18 mouse cellular contexts compared by ENCODE assay signal in the genomic region with DNA sequence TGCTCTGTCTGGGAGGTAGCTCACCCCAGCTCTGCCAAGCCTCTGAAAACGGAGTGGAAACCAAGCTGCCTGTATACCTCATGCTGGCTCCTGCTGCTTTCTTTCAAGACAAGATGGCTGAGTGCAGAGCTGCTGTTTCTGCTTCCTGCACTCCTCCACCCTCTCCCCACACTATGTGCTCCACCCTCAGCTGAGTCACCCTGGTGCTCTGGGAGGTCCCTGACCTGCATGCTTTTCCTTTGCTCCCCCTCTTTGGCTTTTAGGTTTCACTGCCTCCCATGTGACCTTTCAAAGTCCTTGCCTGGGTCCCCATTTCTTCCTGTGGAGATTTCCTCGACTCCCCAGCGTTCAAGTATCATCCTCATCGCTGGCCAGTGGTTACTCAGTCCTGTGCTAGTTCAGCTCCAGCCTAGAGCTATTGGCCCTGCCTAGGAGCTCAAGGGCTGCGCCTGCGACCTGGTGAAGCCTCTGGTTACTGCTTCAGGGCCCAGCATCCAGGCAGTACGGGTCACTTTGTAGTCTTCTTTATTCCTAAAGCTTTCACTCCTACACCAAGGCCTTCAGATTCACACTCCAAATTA. TPM values are rescaled to one million over a fixed set of nuclear protein-coding genes. Genes with fewer than 3 reads are reported as not detected.
DNase-seq lines count a peak whose midpoint lies in the region; ATAC-seq and TF ChIP-seq lines count a peak whose summit lies in the region.
"Had no signal": no experiment of that assay in that cellular context is flagged by ENCODE, and none has a peak within 500 bp of the region (broad histone marks: within the 10 kb centered on the region; RNA-seq: fewer than 3 reads in every experiment).

No protein-coding gene starts in this region.

- no peak overlapping the region for H3K27ac ChIP-seq in midbrain, embryonic 13.5 days
- no peak overlapping the region for H3K27ac ChIP-seq in midbrain, embryonic 16.5 days (ENCODE audit: low read length)
- peak overlapping the region; percentile 26; the same call in 1 of the 2 replicates for H3K27ac ChIP-seq in bone marrow macrophage, adult 2 months (ENCODE audit: insufficient read depth, low read depth, low read length)
- peak overlapping the region; percentile 79 for H3K27ac ChIP-seq in liver, embryonic 13.5 days
- H3K27ac ChIP-seq: heart, adult 2 months; kidney, postnatal 0 days; limb, embryonic 13.5 days had no signal

- TF ChIP-seq CTCF in bone marrow macrophage, adult 2 months (IDR thresholded peaks at IDR 0.05; ENCODE audit: low read depth, low read length): no peak

- no peak overlapping the region for H3K9ac ChIP-seq in midbrain, embryonic 13.5 days (replicated peaks)
- no peak overlapping the region for H3K9ac ChIP-seq in midbrain, embryonic 16.5 days (ENCODE audit: low read depth, low read length)
- H3K9ac ChIP-seq in liver, embryonic 13.5 days: peak overlapping the region; percentile 33; the same call in 1 of the 2 replicates
- H3K9ac ChIP-seq: limb, embryonic 13.5 days had no signal

- H3K4me1 ChIP-seq in midbrain, embryonic 13.5 days (replicated peaks): no peaks in the 10 kb centered on the region
- no peaks in the 10 kb centered on the region for H3K4me1 ChIP-seq in midbrain, embryonic 16.5 days (ENCODE audit: control insufficient read depth, insufficient read depth, low read length)
- peaks cover 28% of the 10 kb centered on the region for H3K4me1 ChIP-seq in bone marrow macrophage, adult 2 months (ENCODE audit: control insufficient read depth, insufficient read depth, low read length)
- H3K4me1 ChIP-seq in liver, embryonic 13.5 days (replicated peaks): peaks cover 23% of the 10 kb centered on the region
- H3K4me1 ChIP-seq: limb, embryonic 13.5 days had no signal

- H3K9me3 ChIP-seq in midbrain, embryonic 13.5 days: no peaks in the 10 kb centered on the region
- no peaks in the 10 kb centered on the region for H3K9me3 ChIP-seq in midbrain, embryonic 16.5 days (replicated peaks; ENCODE audit: control insufficient read depth, low read length, poor library complexity, severe bottlenecking)
- no peaks in the 10 kb centered on the region for H3K9me3 ChIP-seq in liver, embryonic 13.5 days (replicated peaks)
- H3K9me3 ChIP-seq: limb, embryonic 13.5 days had no signal

- intact Hi-C loops in left cerebral cortex, postnatal 10 days (cut with DNase I): no loop called here
- intact Hi-C loops in left cerebral cortex, postnatal 4 days (cut with DNase I): no loop called here

- WGBS in midbrain, embryonic 13.5 days: 85% methylated on average over 7 of the region's 7 CpGs
- 88% methylated on average over 7 of the region's 7 CpGs for WGBS in midbrain, embryonic 16.5 days
- 67% methylated on average over 7 of the region's 7 CpGs for WGBS in liver, embryonic 13.5 days (ENCODE audit: insufficient replicate concordance)

- H3K4me2 ChIP-seq in midbrain, embryonic 13.5 days (replicated peaks): no peak overlapping the region
- H3K4me2 ChIP-seq in midbrain, embryonic 16.5 days (ENCODE audit: low read length): no peak overlapping the region
- H3K4me2 ChIP-seq in liver, embryonic 13.5 days: peak overlapping the region; percentile 41
- H3K4me2 ChIP-seq: limb, embryonic 13.5 days had no signal

- no peak overlapping the region for H3K4me3 ChIP-seq in midbrain, embryonic 13.5 days (replicated peaks)
- H3K4me3 ChIP-seq in midbrain, embryonic 16.5 days (ENCODE audit: low read depth, low read length): no peak overlapping the region
- H3K4me3 ChIP-seq in bone marrow macrophage, adult 2 months (ENCODE audit: insufficient read depth, low read length): no peak overlapping the region
- no peak overlapping the region for H3K4me3 ChIP-seq in liver, embryonic 13.5 days (replicated peaks)
- H3K4me3 ChIP-seq: heart, adult 2 months; limb, embryonic 13.5 days had no signal

- H3K27me3 ChIP-seq in midbrain, embryonic 13.5 days: no peaks in the 10 kb centered on the region
- no peaks in the 10 kb centered on the region for H3K27me3 ChIP-seq in midbrain, embryonic 16.5 days (ENCODE audit: control insufficient read depth, insufficient read depth, low read depth, low read length)
- no peaks in the 10 kb centered on the region for H3K27me3 ChIP-seq in liver, embryonic 13.5 days
- H3K27me3 ChIP-seq: limb, embryonic 13.5 days had no signal

- 0 out of 2 replicates have a peak, but pooled peaks have one; percentile 14 for ATAC-seq in midbrain, embryonic 13.5 days
- ATAC-seq in midbrain, embryonic 16.5 days: no peak
- ATAC-seq in liver, embryonic 13.5 days (ENCODE audit: low read depth): peak; percentile 91
- ATAC-seq: inflammation-experienced regulatory T-cells, adult 6 months had no signal

- H3K36me3 ChIP-seq in midbrain, embryonic 13.5 days: peaks cover 17% of the 10 kb centered on the region
- peaks cover 3% of the 10 kb centered on the region; the same call in 1 of the 2 replicates for H3K36me3 ChIP-seq in midbrain, embryonic 16.5 days (ENCODE audit: control insufficient read depth, insufficient read depth, low read length)
- H3K36me3 ChIP-seq in liver, embryonic 13.5 days: no peaks in the 10 kb centered on the region
- H3K36me3 ChIP-seq: limb, embryonic 13.5 days had no signal

- peak; percentile 49 for DNase-seq in liver, embryonic 13.5 days
- no peak for DNase-seq in urinary bladder, postnatal 25 days (ENCODE audit: low spot score)
- DNase-seq in left cerebral cortex, postnatal 10 days (ENCODE audit: extremely low spot score in 1 of 2, low spot score in 2 of 2): no peak
- no peak for DNase-seq in left cerebral cortex, postnatal 4 days
- DNase-seq: cerebellum, adult 11 months; heart, adult 2 months; lung, postnatal 36 days; right cerebral cortex, postnatal 14 days; thymus, postnatal 14 days had no signal

- TF ChIP-seq POLR2A in bone marrow macrophage, adult 2 months (IDR thresholded peaks at IDR 0.05; ENCODE audit: borderline replicate concordance, low read depth, low read length): no peak

RNA-seq across cellular contexts. Expression of a gene that starts 18.7 kb away (rescaled TPM):
- polyA plus RNA-seq in midbrain, embryonic 13.5 days (2015; fragmentation: Nextera tagmentation; extraction: Ambion mirVana): 59.2 and 65.0 TPM in 2 replicates
- 58.9 and 65.7 TPM in 2 replicates for polyA plus RNA-seq in midbrain, embryonic 16.5 days (2015; fragmentation: Nextera tagmentation; extraction: Ambion mirVana)
- polyA plus RNA-seq in bone marrow macrophage, adult 2 months (2012; ENCODE audit: insufficient read depth, insufficient read length, missing spikeins): 7.5 and 8.0 TPM in 2 replicates
- 2.4 and 2.8 TPM in 2 replicates for polyA plus RNA-seq in liver, embryonic 13.5 days (2015; fragmentation: Nextera tagmentation; extraction: Ambion mirVana)
- total RNA-seq in left cerebral cortex, postnatal 10 days (2021): 10 to 100 TPM; 20.6 to 25.4 TPM
- 10 to 100 TPM; 24.3 to 25.0 TPM for total RNA-seq in left cerebral cortex, postnatal 4 days (2021)
- total RNA-seq: gastrocnemius, adult 18-20 months had no signal

RNA-seq across cellular contexts. Expression of a gene that starts 28.8 kb away (rescaled TPM):
- 0.58 and 0.64 TPM in 2 replicates for polyA plus RNA-seq in midbrain, embryonic 13.5 days (2015; fragmentation: Nextera tagmentation; extraction: Ambion mirVana)
- 0.69 and 0.88 TPM in 2 replicates for polyA plus RNA-seq in midbrain, embryonic 16.5 days (2015; fragmentation: Nextera tagmentation; extraction: Ambion mirVana)
- 0.91 and 1.0 TPM in 2 replicates for polyA plus RNA-seq in bone marrow macrophage, adult 2 months (2012; ENCODE audit: insufficient read depth, insufficient read length, missing spikeins)
- polyA plus RNA-seq in liver, embryonic 13.5 days (2015; fragmentation: Nextera tagmentation; extraction: Ambion mirVana): 0.07 and 0.09 TPM in 2 replicates
- total RNA-seq in left cerebral cortex, postnatal 10 days (2021): 1 to 10 TPM; 1.9 to 2.2 TPM
- 1 to 10 TPM; 7.2 to 7.7 TPM for total RNA-seq in left cerebral cortex, postnatal 4 days (2021)

RNA-seq across cellular contexts. Expression of a gene that starts 36.5 kb away (rescaled TPM):
- 2.1 TPM in 2 replicates for polyA plus RNA-seq in midbrain, embryonic 13.5 days (2015; fragmentation: Nextera tagmentation; extraction: Ambion mirVana)
- polyA plus RNA-seq in midbrain, embryonic 16.5 days (2015; fragmentation: Nextera tagmentation; extraction: Ambion mirVana): 6.3 and 6.6 TPM in 2 replicates
- polyA plus RNA-seq in bone marrow macrophage, adult 2 months (2012; ENCODE audit: insufficient read depth, insufficient read length, missing spikeins): not detected in 2 replicates
- polyA plus RNA-seq in liver, embryonic 13.5 days (2015; fragmentation: Nextera tagmentation; extraction: Ambion mirVana): 0.03 and 0.09 TPM in 2 replicates
- total RNA-seq in left cerebral cortex, postnatal 10 days (2021): 1 to 10 TPM; 2.5 to 2.6 TPM
- 1 to 10 TPM; 4.5 to 4.7 TPM for total RNA-seq in left cerebral cortex, postnatal 4 days (2021)
- total RNA-seq: hematopoietic stem cell, adult 5-6 weeks; neutrophil, adult 5-6 weeks had no signal
- polyA plus RNA-seq: inflammation-experienced regulatory T-cells, adult 6 months had no signal

RNA-seq across cellular contexts. Expression of a gene that starts 42.5 kb away (rescaled TPM):
- 31.8 and 37.0 TPM in 2 replicates for polyA plus RNA-seq in midbrain, embryonic 13.5 days (2015; fragmentation: Nextera tagmentation; extraction: Ambion mirVana)
- 40.3 and 42.1 TPM in 2 replicates for polyA plus RNA-seq in midbrain, embryonic 16.5 days (2015; fragmentation: Nextera tagmentation; extraction: Ambion mirVana)
- 164 and 201 TPM in 2 replicates for polyA plus RNA-seq in bone marrow macrophage, adult 2 months (2012; ENCODE audit: insufficient read depth, insufficient read length, missing spikeins)
- polyA plus RNA-seq in liver, embryonic 13.5 days (2015; fragmentation: Nextera tagmentation; extraction: Ambion mirVana): 4.7 and 5.0 TPM in 2 replicates
- total RNA-seq in left cerebral cortex, postnatal 10 days (2021): 10 to 100 TPM; 30.6 to 31.6 TPM
- 10 to 100 TPM; 89.6 to 94.1 TPM for total RNA-seq in left cerebral cortex, postnatal 4 days (2021)

RNA-seq across cellular contexts. Expression of a gene that starts 51.0 kb away (rescaled TPM):
- 3.7 and 4.1 TPM in 2 replicates for polyA plus RNA-seq in midbrain, embryonic 13.5 days (2015; fragmentation: Nextera tagmentation; extraction: Ambion mirVana)
- 3.0 and 3.5 TPM in 2 replicates for polyA plus RNA-seq in midbrain, embryonic 16.5 days (2015; fragmentation: Nextera tagmentation; extraction: Ambion mirVana)
- polyA plus RNA-seq in bone marrow macrophage, adult 2 months (2012; ENCODE audit: insufficient read depth, insufficient read length, missing spikeins): 0.60 TPM in 1 of 2 replicates, not detected in the other
- 2.4 and 2.5 TPM in 2 replicates for polyA plus RNA-seq in liver, embryonic 13.5 days (2015; fragmentation: Nextera tagmentation; extraction: Ambion mirVana)
- total RNA-seq in left cerebral cortex, postnatal 10 days (2021): under 1 TPM; 0.26 to 0.53 TPM
- not detected for total RNA-seq in left cerebral cortex, postnatal 4 days (2021)
- total RNA-seq: gastrocnemius, adult 18-20 months had no signal

Comparison
In these comparisons a context has a peak if more than half of its experiments do, and no peak if none do; other contexts are left out.
1. H3K27ac ChIP-seq: peak in bone marrow macrophage, adult 2 months (single experiment) and liver, embryonic 13.5 days (single experiment); none in midbrain, embryonic 13.5 days (single experiment) and midbrain, embryonic 16.5 days (single experiment).